Mouse (Mus musculus): ENCODE data around the gene Nectin4. TPM values are rescaled to one million over a fixed set of nuclear protein-coding genes. Genes with fewer than 3 reads are reported as not detected.
A peak's percentile ranks its signal among the peaks of the same experiment; 100 is the strongest.
"Not testable (repeated sequence)": the region's sequence is repeated elsewhere in the genome, so short reads cannot be mapped to it uniquely, and the experiment has no call there.

The Nectin4 gene
- total RNA-seq (2015; ENCODE audit: low replicate concordance) = not detected in 2 replicates
- total RNA-seq (2017; ENCODE audit: low replicate concordance) = 0.51 and 0.53 TPM in 2 replicates

DNA sequence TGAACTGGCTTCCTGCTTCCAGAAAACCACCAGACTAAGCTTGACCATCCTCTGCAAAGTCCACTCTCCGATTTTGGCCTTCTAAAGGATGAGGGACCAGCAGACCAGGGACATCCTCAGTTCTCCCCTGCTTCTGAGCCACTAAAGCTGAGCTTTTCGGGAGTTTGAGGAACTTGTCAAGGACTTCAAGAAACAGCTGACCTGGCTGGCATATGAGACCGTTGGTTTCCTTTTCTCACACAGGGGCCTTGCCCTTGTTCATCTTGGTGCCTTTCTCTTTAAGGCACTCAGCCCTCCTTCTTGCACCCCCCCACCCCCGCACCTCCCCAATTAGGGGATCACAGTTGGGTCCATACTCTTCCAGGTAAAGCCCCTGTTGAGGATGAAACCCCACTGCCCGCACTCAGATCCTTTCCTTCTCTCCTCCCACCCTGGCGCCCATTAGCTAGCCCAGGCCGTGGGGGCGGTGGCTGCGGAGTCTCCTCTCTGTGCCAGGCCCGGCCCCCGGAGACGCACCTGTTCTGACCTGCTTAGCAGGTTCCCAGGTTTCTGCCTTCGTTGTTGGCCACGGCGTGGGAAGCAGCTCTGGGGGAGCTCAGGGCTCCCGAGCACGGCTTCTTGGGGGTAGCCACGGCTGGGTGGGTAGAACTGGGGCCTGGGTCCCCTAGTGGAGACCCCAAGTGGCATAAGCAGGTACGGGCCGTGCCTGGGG lies at the start of gene Nectin4:
TSS of gene Nectin4 (plus strand) at position 255 of the 712 bp plus-strand sequence.
- ATAC-seq (replicated peaks; ENCODE audit: low FRiP score, poor library complexity, severe bottlenecking) = no peak

DNA sequence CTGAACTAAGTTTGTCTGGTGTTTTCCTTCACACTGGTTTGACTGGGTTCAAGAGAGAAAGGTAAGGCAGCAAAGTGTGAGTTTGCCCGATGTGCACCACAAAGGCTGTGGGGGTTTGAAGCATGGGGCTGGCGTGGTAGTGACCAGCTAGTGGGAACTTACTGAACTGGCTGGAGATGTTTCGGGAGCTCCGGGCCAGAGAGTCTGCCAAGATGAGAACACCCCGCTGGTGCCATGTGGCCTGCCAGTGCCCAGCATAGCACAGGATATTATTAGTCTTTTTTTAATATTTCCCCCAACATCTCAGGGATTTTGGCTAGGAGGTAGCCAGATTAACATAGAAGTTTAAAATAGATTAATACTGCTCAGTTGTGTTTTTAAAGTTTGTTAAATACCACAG lies 49.7 kb upstream of the Nectin4 start:
- ATAC-seq (replicated peaks; ENCODE audit: low FRiP score, poor library complexity, severe bottlenecking) = no peak

DNA sequence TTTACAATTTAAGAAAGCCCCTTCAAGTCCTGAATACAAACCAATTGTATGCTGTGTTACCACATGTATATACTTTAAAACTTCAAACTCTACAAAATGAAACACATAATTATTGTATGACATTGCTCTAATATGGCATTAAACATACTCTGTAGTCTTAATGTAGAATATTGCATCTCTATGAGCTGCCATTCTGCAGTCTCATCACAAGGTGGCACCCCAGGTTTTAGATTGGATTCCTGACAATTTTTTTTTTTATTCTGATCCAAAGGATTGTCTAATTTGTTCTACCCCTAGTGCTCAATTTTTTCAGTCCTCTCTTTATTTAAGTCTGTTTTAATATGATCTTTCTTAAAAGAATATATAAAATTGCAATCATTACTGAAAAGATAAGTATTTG lies 48.5 kb upstream of the Nectin4 start:
- ATAC-seq (replicated peaks; ENCODE audit: low FRiP score, poor library complexity, severe bottlenecking) = peak; percentile 74

DNA sequence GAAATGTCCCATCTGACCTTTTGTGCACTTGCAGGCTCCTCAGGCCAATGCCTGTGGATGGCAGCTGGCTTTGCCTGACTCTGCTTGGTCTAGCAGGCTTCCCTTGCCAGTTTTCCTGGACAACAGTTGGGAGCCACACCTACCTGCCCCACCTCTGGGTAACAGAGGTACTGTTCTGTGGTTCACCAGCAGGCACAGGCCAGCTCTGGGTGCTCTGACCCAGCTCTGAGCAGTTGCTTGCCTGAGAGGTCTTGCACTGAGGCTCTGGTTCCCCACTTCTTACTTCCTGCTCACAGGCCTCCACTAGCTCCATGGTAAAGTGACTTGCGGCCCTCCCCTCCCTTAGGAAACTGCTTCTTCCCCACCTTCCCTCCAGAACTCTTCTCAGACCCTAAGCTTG lies 47.9 kb upstream of the Nectin4 start:
- peak; percentile 47; the same call in 1 of the 2 replicates for ATAC-seq (replicated peaks; ENCODE audit: low FRiP score, poor library complexity, severe bottlenecking)

DNA sequence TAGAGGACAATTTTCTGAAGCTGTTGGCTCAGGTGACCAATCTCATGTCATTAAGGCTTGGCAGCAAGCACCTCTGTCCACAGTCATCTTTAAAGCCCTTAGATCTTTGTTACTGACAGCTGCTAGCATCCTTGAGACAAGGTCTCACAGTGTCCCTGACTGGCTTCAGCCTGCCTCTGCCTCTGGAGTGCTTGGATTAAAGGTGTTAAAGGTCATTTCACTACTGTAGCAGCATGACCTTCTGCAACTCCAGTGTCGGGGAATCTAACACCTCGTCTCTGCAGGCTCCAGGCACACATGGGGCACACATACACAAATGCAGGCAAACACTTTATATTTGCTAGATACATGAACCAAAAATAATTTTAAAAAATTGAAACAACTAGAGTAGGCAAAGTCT lies 44.3 kb upstream of the Nectin4 start:
- ATAC-seq (replicated peaks; ENCODE audit: low FRiP score, poor library complexity, severe bottlenecking) = no peak

DNA sequence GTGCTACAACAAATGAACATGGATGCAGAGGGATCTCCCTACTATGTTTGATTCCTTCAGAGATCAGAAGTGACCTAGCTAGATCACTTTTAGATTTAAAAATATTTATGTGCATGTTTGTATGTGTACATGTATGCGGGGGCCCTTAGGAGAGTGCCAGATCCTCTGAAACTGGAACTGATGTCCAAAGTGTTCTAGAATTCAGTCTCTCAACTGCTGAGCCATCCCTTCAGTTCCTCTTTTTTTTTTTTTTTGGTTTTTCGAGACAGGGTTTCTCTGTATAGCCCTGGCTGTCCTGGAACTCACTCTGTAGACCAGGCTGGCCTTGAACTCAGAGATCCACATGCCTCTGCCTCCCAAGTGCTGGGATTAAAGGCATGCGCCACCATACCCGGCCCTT lies 43.3 kb upstream of the Nectin4 start:
- not testable (repeated sequence) for ATAC-seq (replicated peaks; ENCODE audit: low FRiP score, poor library complexity, severe bottlenecking)

DNA sequence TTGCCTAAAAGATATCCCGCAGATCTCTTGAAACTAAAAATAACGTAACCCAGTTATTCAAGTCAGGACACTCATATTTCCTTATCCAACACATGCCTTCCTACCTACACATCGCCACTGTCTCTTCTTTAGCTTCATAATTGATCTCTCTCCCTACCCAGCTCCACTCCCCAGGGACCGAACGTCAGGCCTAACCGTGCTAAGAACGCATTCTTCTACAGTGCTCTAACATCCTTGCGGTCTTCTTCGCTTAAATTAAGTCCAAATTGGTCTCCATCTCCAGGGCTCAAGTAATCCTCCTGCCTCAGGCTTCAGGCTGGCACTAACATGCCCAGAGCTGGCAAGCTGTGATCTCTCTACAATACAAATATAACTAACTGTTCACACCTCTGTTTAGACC lies 41.7 kb upstream of the Nectin4 start:
- ATAC-seq (replicated peaks; ENCODE audit: low FRiP score, poor library complexity, severe bottlenecking) = peak; percentile 4

DNA sequence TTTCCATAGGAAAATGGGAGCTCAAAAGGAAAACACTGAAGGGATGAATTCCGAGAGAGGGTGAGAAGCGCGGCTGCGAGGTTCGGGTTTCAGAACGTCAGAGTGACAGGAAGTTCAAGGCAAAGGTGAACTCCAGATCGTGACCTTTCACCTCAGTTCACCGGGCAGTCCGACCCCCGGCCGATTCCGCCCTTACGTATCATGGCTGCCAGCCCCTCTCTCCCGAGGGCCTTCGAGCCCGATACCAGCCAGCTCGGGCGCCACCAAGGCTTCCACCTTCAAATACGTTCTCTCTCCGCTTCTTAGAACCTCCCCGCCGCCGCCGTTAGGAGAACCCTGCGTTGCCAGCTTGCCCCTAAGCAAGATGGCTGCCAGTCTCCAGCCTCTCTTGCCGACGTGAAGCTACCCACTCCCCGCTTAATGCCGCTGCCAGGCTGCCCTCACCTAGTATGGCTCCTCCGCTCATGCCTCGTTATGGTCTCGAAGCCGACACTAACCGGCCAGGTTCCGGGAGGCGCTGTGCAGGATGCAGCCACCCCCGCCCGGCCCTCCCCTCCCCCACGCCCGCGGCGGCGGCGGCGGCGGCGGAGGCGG lies 41.0 kb upstream of the Nectin4 start, which contains the start of gene Dedd:
TSS of gene Dedd (plus strand) at position 307 of the 594 bp plus-strand sequence.
- ATAC-seq (replicated peaks; ENCODE audit: low FRiP score, poor library complexity, severe bottlenecking) = peak; percentile 88

DNA sequence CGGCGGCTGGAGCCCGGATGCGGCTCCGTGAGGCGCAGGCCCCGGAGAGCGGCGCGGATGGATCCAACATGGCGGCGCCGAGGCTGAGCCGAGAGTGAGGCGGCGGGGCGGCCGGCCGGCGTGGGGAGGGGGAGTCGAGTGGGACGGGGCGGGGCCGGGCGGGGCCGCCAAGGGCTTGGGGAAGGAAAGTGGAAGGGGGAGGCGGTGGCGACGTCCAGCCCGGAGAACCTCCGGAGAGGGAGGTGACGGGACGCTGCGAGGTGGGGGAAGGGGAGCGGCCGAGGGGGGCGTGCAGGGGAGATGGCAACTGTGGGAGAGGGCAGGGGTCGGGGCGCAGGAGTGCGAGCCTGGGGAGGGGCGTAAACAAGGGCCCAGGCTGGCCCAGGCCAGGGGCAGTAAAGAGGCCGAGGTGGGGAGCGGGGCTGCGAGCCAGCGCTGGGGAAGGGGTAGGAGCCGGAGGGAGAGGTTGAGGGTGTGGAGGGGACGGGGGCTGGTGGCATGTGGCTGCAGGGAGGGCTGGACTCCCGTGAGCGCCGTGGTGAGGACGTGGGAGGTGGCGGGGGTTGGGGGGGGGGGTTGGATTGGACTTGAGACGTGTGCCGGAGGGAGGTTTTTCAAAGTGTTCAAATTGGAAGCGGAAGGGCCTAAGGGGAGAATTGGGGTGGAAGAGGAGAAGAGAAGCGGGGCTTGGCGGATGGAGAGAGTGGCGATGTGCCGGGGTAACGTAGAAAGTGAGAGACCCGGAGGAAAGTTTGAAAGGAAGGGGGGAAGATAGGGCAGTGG lies 40.3 kb upstream of the Nectin4 start:
- ATAC-seq (replicated peaks; ENCODE audit: low FRiP score, poor library complexity, severe bottlenecking) = peak; percentile 59

DNA sequence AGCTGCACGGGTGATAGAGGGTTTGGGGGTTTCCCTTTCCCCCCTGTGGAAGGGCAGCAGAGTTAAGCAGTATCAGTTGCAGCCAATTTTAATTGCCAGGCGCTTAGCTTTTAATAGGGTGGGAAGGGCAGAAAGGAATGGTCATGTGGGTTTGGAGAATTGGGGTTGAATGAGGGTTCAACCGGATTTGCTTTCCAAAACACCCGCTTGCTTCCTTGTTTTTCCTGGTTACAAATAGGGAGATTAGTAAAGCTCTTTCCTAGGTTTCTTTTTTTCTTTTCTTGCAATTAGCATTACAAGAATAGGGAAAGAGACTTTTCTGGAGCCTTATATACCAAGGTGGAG lies 39.7 kb upstream of the Nectin4 start:
- no peak for ATAC-seq (replicated peaks; ENCODE audit: low FRiP score, poor library complexity, severe bottlenecking)

DNA sequence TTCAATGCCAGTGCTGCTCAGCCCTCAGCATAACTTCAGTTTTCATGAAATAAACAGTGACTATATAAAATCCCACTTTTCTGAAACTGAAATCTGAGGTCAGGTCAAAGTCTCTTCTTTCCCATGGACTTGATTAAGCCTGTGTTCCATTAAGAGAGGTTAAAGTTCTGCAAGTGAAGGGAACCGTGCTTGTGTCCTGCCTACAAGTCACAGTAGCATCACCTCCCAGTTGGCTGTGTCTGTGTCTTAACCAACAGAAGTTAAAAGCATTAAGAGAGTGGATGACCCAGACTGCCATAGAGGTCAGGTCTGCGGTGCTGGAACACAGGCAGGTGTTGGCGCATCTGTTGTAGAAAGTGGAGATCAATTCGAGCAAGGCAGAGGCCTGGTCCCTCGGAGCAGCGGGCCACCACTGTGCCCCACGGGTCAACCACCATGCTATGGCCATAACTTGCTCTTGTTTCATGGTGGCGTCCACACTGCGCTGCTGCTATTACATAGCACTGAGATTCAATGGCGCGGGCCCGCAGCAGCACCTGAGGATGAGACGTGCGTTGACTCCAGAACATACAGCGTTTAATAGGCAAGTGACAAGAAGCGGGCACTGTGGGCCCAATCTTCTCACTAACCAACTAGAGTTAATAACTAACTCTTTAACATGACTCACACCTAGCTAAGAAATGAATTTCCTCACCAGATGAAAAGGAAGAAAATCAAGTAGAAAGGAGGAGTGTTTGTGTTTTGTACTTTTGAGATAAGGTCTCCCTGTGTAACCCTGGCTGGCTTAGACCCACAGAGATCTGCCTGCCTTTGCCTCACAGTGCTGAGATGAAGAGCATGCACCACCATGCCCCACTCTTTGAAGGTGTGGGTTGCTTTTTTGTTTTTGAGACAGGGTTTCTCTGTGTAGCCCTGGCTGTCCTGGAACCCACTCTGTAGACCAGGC lies 27.4 kb upstream of the Nectin4 start:
- no peak for ATAC-seq (replicated peaks; ENCODE audit: low FRiP score, poor library complexity, severe bottlenecking)

DNA sequence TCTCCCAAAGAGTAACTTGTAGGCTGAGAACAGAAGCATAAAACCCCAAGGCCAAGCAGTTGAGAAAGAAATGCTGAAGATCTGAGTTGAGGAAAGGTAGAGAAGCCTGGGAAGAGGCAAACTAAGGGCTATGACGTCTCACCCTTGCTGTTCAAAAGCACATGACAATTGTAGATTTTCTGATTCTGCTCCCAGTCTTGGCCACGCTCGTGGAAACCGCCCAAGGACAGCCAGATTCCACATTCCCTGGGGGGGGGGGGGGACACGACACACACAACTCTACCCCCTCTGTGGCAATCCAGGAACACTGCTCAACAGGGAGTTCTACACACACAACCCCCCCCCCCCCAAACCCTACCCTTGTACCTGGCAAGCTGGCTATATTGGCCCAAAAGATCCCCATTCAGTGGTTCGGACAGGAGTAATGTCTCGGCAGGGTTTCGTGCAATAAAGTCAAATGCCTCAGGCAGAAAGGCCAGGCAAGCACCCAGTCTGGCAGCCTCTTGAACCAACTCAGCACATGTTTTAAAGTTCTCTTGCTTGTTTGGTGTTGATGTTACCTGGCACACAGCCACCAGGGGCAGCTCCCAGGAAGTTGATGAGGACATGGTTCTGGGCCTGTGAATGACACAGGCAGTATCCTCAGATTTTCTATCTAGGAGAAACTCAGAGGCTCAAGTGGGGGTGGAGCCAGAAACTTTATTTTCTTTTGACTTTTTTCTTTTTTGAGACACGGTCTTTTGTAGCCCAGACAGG lies 25.8 kb upstream of the Nectin4 start:
- ATAC-seq (replicated peaks; ENCODE audit: low FRiP score, poor library complexity, severe bottlenecking) = no peak

DNA sequence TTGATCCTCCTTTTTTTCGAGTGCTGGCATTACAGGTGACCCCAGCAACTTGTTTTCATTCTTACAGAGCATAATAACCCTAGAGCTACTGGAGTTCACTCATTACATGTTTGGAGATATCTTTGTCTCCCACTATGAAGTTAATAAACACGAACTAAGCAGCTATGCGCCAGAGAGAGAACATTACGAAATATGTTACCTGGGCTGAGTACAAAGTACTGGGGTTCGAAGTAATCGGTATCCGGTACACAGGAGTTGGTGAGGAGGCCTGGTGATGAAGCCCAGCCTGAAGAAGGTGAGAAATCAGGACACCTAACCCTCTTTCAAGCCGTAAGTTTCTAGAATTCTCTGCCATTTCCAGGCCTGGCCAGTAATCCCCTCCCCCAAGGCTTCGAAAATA lies 25.2 kb upstream of the Nectin4 start:
- no peak for ATAC-seq (replicated peaks; ENCODE audit: low FRiP score, poor library complexity, severe bottlenecking)

DNA sequence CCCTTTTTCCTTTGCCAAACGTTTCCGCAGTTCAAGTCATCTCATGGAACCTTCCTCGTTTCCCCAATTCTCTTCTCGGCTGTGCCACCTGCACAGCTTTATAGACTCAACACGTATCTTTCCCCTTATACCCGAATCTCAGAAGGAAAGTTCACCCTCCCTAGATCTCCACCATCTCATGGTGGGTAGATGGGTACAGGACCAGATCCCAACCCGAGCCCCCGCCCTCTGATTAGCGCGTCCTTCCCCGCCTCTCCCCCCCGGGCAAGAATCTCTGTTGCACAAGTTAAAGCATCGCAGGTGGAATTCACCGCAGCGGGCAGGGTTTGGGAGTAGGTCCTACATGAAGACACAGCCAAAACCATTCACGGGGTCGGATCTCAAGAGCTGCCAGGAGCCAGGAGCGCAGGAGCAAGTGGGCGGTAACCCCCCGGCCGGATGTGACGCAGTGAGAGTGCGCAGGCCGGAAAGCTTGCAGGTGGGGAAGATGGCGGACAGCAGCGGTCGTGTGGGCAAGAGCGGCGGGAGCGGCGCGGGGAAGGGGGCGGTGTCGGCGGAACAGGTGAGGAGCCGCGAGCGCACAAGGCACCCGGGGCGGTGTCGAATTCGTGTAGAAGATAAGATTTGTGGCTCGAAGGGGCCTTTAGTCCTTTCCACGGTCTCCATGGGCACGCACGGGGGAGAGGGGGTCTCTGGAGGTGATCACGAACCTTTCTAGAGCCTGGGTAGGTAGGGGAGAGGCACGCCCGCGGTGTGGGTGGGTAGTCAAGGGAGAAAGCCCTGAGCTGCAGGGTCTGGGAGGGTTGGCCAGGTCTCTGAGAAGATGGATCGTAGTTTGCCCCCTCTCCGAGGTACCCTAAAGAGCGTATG lies 24.4 kb upstream of the Nectin4 start, which contains the start of the genes Nit1 and Pfdn2:
TSS of gene Nit1 (minus strand) at position 422 of the 870 bp plus-strand sequence.
TSS of gene Pfdn2 (plus strand) at position 446 of the 870 bp plus-strand sequence.
- ATAC-seq (replicated peaks; ENCODE audit: low FRiP score, poor library complexity, severe bottlenecking) = peak; percentile 99

DNA sequence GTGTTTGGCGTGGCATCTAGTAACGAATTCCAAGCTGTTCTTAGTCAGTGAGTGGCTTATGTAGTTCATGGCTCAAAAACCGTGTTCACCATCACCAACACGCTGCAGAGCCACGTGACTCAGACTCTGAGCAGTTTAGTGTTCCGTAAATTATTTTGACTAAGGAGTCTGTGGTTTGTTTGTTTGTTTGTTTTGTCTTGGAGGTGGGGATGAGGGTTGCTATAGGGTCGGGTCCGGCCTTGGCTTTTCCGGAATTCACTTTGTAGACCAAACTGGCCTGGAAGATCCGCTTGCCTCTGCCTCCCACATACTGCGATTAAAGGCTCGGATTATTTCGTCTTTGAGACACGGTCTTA lies 23.8 kb upstream of the Nectin4 start:
- ATAC-seq (replicated peaks; ENCODE audit: low FRiP score, poor library complexity, severe bottlenecking) = peak; percentile 28; the same call in 1 of the 2 replicates

DNA sequence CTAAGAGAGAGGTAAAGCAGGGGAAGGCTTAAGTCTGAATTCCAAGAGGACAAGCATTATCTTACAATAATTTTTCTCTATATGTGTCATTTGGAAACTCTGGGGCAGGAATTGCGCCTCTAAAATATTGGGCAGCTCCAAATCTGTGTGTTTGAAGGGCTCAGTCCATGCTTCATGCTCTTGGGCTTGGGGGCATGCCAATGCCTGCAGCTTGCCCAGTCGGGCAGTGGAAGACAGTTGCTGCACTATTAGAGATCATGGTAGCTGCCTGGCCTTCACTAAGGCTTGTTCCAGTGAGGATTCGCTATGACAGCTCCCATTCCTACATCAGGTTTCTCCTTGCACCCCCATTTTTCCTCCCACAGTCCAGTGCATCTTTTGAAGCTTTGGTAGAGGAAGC lies 21.2 kb upstream of the Nectin4 start:
- ATAC-seq (replicated peaks; ENCODE audit: low FRiP score, poor library complexity, severe bottlenecking) = no peak

DNA sequence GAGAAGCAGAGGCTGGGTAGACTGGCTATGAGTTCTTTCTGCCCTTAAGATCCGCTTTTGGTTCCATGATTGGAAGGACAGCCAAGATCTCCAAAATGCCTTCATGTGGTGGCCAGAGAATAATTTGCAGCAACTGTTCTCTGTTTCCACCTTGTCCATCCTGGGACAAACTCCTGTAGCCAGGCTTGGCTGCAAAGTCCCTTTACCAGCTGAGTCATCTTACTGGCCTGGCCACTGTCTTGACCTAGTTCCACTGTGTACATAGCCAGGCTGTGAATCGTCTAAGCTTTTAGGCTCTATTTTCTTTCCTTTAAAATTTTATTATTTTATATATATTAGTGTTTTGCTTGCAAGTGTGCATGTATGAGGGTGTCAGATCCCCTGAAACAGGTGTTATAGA lies 20.7 kb upstream of the Nectin4 start:
- no peak for ATAC-seq (replicated peaks; ENCODE audit: low FRiP score, poor library complexity, severe bottlenecking)

DNA sequence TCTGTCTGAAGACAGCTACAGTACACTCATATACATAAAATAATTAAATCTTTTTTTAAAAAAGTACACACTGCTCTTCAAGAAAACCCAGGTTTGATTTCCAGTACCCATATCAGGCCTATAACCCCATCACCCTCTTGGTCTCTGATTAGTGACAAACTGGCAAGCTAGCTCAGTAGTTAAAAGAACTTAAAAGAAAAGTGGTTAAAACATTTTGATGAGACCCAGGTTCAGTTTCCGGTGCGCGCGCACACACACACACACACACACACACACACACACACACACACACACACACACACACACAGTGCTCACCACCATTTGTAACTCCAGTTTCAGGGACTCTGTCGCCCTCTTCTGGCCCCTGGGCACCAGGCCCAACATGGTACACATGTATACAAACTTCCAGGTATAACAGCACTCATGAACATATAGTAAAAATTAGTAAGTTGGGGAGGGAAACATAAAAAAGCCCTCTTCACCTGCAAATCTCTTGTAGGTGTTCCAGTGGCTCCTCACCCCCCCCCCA lies 14.0 kb upstream of the Nectin4 start:
- no peak for ATAC-seq (replicated peaks; ENCODE audit: low FRiP score, poor library complexity, severe bottlenecking)
